Mouse (Mus musculus): ENCODE results near the gene Cebpb. TPM values are rescaled to one million over a fixed set of nuclear protein-coding genes. Genes with fewer than 3 reads are reported as not detected.
"Not testable (repeated sequence)": the region's sequence is repeated elsewhere in the genome, so short reads cannot be mapped to it uniquely, and the experiment has no call there.

The Cebpb gene
- 68.5 and 161 TPM in 2 replicates for polyA plus RNA-seq (2012; rRNA removed)

DNA sequence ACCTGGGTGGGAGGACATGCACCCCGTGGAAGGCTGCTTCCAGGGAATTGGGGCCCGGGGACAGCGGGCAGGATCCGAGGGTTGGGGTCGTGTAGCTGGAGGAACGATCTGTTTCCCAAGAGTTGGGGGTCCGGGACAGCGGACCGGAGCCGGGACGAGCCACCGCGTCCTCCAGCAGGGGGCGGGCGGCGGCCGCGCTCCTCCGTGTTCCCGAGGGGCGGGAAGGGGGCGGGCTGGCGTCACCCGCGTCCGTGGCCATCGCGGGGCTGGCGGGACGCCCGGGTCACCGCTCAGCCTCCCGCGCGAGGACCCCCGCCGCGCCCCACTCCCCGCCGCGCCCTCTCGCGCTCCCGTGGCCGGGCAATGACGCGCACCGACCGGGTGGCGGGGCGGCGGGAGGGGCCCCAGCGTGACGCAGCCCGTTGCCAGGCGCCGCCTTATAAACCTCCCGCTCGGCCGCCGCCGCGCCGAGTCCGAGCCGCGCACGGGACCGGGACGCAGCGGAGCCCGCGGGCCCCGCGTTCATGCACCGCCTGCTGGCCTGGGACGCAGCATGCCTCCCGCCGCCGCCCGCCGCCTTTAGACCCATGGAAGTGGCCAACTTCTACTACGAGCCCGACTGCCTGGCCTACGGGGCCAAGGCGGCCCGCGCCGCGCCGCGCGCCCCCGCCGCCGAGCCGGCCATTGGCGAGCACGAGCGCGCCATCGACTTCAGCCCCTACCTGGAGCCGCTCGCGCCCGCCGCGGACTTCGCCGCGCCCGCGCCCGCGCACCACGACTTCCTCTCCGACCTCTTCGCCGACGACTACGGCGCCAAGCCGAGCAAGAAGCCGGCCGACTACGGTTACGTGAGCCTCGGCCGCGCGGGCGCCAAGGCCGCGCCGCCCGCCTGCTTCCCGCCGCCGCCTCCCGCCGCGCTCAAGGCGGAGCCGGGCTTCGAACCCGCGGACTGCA lies at the start of gene Cebpb:
Cebpb (plus strand) TSS at position 418 of the 954 bp plus-strand sequence.
- under 1% methylated on average over 94 of the region's 147 CpGs for WGBS
- peak; percentile 68; the same call in 1 of the 2 replicates for TF ChIP-seq CTCF (IDR thresholded peaks at IDR 0.05; ENCODE audit: extremely low read depth, insufficient read depth, insufficient read length, insufficient replicate concordance)
- peak; percentile 48 for TF ChIP-seq POLR2A (IDR thresholded peaks at IDR 0.05; ENCODE audit: low read depth, low read length)
- DNase-seq (ENCODE audit: low read depth in 1 of 2, low spot score in 2 of 2): peak in 1 of 2 experiments; percentile 70
- H3K4me1 ChIP-seq (ENCODE audit: control insufficient read depth, insufficient read depth, insufficient read length): peaks cover 3% of the 10 kb centered on the region; the same call in 1 of the 2 replicates
- peak within 1 kb of the TSS; percentile 78 for H3K4me3 ChIP-seq (ENCODE audit: extremely low read depth, insufficient read depth, insufficient read length)
- H3K27ac ChIP-seq (ENCODE audit: insufficient read depth, low read length): peak within 1 kb of the TSS; percentile 83
- H3K36me3 ChIP-seq (ENCODE audit: control insufficient read depth, insufficient read depth, low read length): no peaks in the 10 kb centered on the region
- H3K27me3 ChIP-seq (ENCODE audit: control insufficient read depth, insufficient read depth, low read length): no peaks in the 10 kb centered on the region; the same call in 1 of the 2 replicates

DNA sequence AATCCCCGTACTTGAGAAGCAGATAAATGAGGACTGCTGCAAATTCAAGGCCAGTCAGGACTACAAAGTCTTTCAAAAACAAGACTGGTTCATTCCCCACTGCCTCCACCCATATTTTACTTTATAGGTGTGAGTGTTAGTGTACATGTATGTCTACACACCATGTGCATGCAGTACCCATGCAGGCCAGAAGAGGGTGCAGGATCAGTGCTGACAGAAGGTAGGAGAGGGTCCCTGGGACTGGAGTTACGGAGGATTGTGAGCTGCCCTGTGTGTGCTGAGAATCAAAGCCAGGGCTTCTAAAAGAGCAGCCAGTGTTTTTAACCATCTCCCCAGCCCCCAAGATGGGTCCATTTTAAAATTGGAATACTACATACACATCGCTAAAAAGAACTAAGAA lies 48.4 kb upstream of the Cebpb start:
- Histone ChIP-seq H3K27me3 (ENCODE audit: control insufficient read depth, insufficient read depth, low read length) (no peaks in the 10 kb centered on the region), H3K36me3 (ENCODE audit: control insufficient read depth, insufficient read depth, low read length) (peaks cover 12% of the 10 kb centered on the region), H3K4me1 (ENCODE audit: control insufficient read depth, insufficient read depth, insufficient read length) (no peaks in the 10 kb centered on the region), H3K27ac (ENCODE audit: insufficient read depth, low read length) (no peak overlapping the region), H3K4me3 (ENCODE audit: extremely low read depth, insufficient read depth, insufficient read length) (no peak overlapping the region)
- DNase-seq (ENCODE audit: low read depth in 1 of 2, low spot score in 2 of 2): peak in 1 of 2 experiments; percentile 50
- WGBS: 92% methylated on average over 3 of the region's 3 CpGs
- no peak for TF ChIP-seq POLR2A (IDR thresholded peaks at IDR 0.05; ENCODE audit: low read depth, low read length)
- peak; percentile 32; the same call in 1 of the 2 replicates for TF ChIP-seq CTCF (IDR thresholded peaks at IDR 0.05; ENCODE audit: extremely low read depth, insufficient read depth, insufficient read length, insufficient replicate concordance)

DNA sequence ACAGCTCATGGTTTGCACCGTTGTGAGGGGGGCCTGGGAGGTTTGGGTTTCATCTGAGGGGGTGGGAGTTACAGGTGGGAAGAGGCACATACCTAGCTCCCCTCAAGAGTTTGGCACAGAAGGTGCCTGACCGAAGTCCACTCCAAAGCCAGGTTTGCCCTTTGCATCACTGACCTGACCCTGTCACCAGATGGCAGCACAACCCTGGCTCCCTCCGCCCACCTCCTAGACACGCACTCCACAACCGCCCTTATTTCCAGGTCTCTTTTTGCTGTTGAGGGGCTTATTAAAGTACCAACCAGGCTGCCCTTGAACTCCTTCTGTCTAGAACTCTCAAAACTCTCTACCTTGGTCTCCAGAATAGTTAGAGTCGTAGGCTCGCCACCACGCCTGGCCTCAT lies 47.4 kb upstream of the Cebpb start:
- no peak overlapping the region for H3K27ac ChIP-seq (ENCODE audit: insufficient read depth, low read length)
- no peak overlapping the region for H3K4me3 ChIP-seq (ENCODE audit: extremely low read depth, insufficient read depth, insufficient read length)
- H3K27me3 ChIP-seq (ENCODE audit: control insufficient read depth, insufficient read depth, low read length): no peaks in the 10 kb centered on the region
- no peak for TF ChIP-seq POLR2A (IDR thresholded peaks at IDR 0.05; ENCODE audit: low read depth, low read length)
- peak; percentile 95 for TF ChIP-seq CTCF (IDR thresholded peaks at IDR 0.05; ENCODE audit: extremely low read depth, insufficient read depth, insufficient read length, insufficient replicate concordance)
- peak; percentile 40 to 61 for DNase-seq (ENCODE audit: low read depth in 1 of 2, low spot score in 2 of 2)
- 28% methylated on average over 8 of the region's 8 CpGs for WGBS
- no peaks in the 10 kb centered on the region for H3K4me1 ChIP-seq (ENCODE audit: control insufficient read depth, insufficient read depth, insufficient read length)
- peaks cover 18% of the 10 kb centered on the region for H3K36me3 ChIP-seq (ENCODE audit: control insufficient read depth, insufficient read depth, low read length)

DNA sequence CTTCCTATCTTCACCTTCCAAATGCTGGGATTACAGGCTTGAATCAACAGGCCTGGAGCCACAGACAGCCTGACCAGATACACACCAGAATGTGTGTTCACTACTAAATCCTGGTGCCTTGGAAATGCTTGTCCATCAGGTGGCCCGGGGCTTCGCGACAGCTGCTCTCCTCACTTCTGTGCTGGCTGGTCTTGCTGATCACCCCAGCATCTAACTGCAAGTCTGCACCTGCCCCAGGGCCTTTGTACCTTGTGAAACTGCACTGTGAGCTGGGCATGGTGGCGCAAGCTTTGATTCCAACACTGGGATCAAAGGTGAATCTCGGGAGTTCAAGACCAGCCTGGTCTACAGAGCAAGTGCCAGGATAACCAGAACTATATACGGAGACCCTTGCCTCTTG lies 46.6 kb upstream of the Cebpb start:
- WGBS: 95% methylated on average over 6 of the region's 6 CpGs
- TF ChIP-seq CTCF (IDR thresholded peaks at IDR 0.05; ENCODE audit: extremely low read depth, insufficient read depth, insufficient read length, insufficient replicate concordance): no peak
- TF ChIP-seq POLR2A (IDR thresholded peaks at IDR 0.05; ENCODE audit: low read depth, low read length): no peak
- Histone ChIP-seq H3K4me3 (ENCODE audit: extremely low read depth, insufficient read depth, insufficient read length) (no peak overlapping the region), H3K4me1 (ENCODE audit: control insufficient read depth, insufficient read depth, insufficient read length) (no peaks in the 10 kb centered on the region), H3K27me3 (ENCODE audit: control insufficient read depth, insufficient read depth, low read length) (no peaks in the 10 kb centered on the region), H3K36me3 (ENCODE audit: control insufficient read depth, insufficient read depth, low read length) (peaks cover 18% of the 10 kb centered on the region), H3K27ac (ENCODE audit: insufficient read depth, low read length) (no peak overlapping the region)
- no peak for DNase-seq (ENCODE audit: low read depth in 1 of 2, low spot score in 2 of 2)

DNA sequence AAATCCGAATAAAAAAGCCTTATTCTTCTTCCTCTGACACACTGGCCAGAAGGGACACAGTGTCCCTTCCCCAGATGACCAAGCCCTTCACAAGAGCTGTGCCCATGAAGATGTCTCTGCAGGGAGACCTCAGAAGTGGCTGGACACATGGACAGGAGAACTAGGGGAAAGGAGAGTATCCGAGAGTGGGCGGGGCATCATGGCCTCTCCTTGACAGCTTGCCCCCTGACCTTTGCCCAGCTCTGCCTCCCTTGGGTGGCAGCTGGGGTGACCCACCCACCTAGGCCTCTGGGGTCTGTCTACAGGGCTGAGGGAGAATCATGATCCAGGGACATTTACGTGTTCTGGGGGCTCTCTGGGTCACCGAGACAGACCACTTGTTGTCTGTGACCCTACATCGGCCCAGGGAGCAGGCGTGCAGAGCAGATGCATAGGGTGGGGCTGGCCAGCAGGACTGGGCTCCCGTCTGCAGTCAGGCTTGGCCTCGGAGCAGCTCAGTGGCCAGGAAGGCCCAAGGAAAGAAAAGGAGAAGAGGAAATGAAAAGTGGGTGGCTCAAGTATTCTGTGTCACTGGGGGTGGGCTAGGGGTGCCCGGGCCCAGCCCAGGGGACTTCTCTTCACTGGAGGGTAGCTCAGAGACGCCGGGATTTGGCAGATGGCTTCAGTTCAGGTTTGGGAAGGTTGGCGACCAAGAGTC lies 45.2 kb upstream of the Cebpb start:
- H3K4me1 ChIP-seq (ENCODE audit: control insufficient read depth, insufficient read depth, insufficient read length); H3K27ac ChIP-seq (ENCODE audit: insufficient read depth, low read length); H3K27me3 ChIP-seq (ENCODE audit: control insufficient read depth, insufficient read depth, low read length); DNase-seq (ENCODE audit: low read depth in 1 of 2, low spot score in 2 of 2); H3K4me3 ChIP-seq (ENCODE audit: extremely low read depth, insufficient read depth, insufficient read length): not testable (repeated sequence)
- 90% methylated on average over 13 of the region's 13 CpGs for WGBS
- H3K36me3 ChIP-seq (ENCODE audit: control insufficient read depth, insufficient read depth, low read length): peaks cover 18% of the 10 kb centered on the region

DNA sequence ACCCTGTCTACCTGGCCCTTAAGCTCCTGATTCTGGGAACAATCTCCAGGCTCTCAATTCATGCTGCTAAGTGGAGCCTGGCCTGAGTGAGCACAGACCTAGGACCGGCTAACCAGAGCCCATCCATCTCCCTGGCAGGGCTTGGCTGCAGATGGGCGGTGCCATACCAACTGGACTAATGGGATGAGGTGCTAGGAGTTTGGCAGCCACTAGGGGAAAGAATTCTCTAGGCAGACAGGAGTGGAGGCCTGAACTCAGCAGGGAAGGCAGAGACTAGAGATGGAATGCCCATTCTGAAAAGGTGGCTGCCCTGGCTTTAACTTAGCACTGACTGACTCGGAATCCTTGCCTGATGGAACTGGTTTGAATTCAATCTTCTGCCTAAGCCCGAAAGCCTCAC lies 42.3 kb upstream of the Cebpb start:
- Histone ChIP-seq H3K36me3 (ENCODE audit: control insufficient read depth, insufficient read depth, low read length) (peaks cover 20% of the 10 kb centered on the region), H3K27ac (ENCODE audit: insufficient read depth, low read length) (no peak overlapping the region), H3K27me3 (ENCODE audit: control insufficient read depth, insufficient read depth, low read length) (no peaks in the 10 kb centered on the region), H3K4me1 (ENCODE audit: control insufficient read depth, insufficient read depth, insufficient read length) (peaks cover 16% of the 10 kb centered on the region; the same call in 1 of the 2 replicates), H3K4me3 (ENCODE audit: extremely low read depth, insufficient read depth, insufficient read length) (no peak overlapping the region)
- 96% methylated on average over 4 of the region's 4 CpGs for whole genome bisulfite sequencing
- DNase-seq (ENCODE audit: low read depth in 1 of 2, low spot score in 2 of 2): no peak
- TF ChIP-seq POLR2A (IDR thresholded peaks at IDR 0.05; ENCODE audit: low read depth, low read length) (no peak), CTCF (IDR thresholded peaks at IDR 0.05; ENCODE audit: extremely low read depth, insufficient read depth, insufficient read length, insufficient replicate concordance) (no peak)
